Mouse (Mus musculus) intestine, postnatal 0 days (tissue): ENCODE data around the gene Iqck. TPM values are rescaled to one million over a fixed set of nuclear protein-coding genes. Genes with fewer than 3 reads are reported as not detected.

Experiments used
- ATAC-seq: fragments of 200-750 bp; cut with Nextera tagmentation; 2 replicates; pipeline ENCODE4 v1.8.0; 2017; ENCODE audit warnings: mild to moderate bottlenecking, moderate TSS enrichment, moderate library complexity
- H3K27ac ChIP-seq: fragments of 300-500 bp; sonication (generic); 2 replicates; pipeline ENCODE4 v1.5.1; 2014; ENCODE audit warnings: mild to moderate bottlenecking, low read depth, low read length, moderate library complexity
- H3K27me3 ChIP-seq: fragments of 300-500 bp; sonication (generic); replicated peaks from 2 replicates; pipeline ENCODE4 v1.6.1; 2014; ENCODE audit warnings: low read length, mixed read lengths; ENCODE audit not compliant: control insufficient read depth, insufficient read depth
- H3K36me3 ChIP-seq: fragments of 300-500 bp; sonication (generic); 2 replicates; pipeline ENCODE4 v1.6.1; 2014; ENCODE audit warnings: mild to moderate bottlenecking, moderate library complexity; ENCODE audit not compliant: control insufficient read depth, insufficient read depth
- H3K4me1 ChIP-seq: fragments of 300-500 bp; sonication (generic); replicated peaks from 2 replicates; pipeline ENCODE4 v1.6.1; 2014; ENCODE audit warnings: antibody characterized with exemption, low read length, mixed read lengths; ENCODE audit not compliant: control insufficient read depth, insufficient read depth
- H3K4me2 ChIP-seq: fragments of 300-500 bp; sonication (generic); replicated peaks from 2 replicates; pipeline ENCODE4 v1.6.1; 2014; ENCODE audit warnings: low read depth, mild to moderate bottlenecking, moderate library complexity
- H3K4me3 ChIP-seq: fragments of 300-500 bp; sonication (generic); 2 replicates; pipeline ENCODE4 v1.5.1; 2014; ENCODE audit warnings: low read depth, low read length
- H3K9ac ChIP-seq: fragments of 300-500 bp; sonication (generic); 2 replicates; pipeline ENCODE4 v1.6.1; 2014; ENCODE audit warnings: mild to moderate bottlenecking, low read depth, low read length
- H3K9me3 ChIP-seq: fragments of 300-500 bp; sonication (generic); 2 replicates; pipeline ENCODE4 v1.6.1; 2016; ENCODE audit warnings: mixed run types; ENCODE audit not compliant: control insufficient read depth
- CTCF ChIP-seq: sonication (generic); IDR thresholded peaks from 2 replicates; pipeline ENCODE4 v1.5.1; 2016; ENCODE audit warnings: low read depth, mild to moderate bottlenecking, control low read depth, antibody characterized with exemption, moderate library complexity
- WGBS: fragments of 180-500 bp; shearing (Covaris S2); extraction: QIAGEN DNeasy Blood & Tissue Kit; methylation state at CpG from one replicate; pipeline ENCODE4 v1.1.7; 2014; 5-methylcytosine and 5-hydroxymethylcytosine counted together
- polyA plus RNA-seq: library from polyadenylated mRNA; unstranded; fragments of >200 nt; fragmentation: Nextera tagmentation; extraction: Ambion mirVana; gene quantifications from 2 replicates; pipeline ENCODE4 v1.2.1, GENCODE M21; 2015

Iqck gene
- polyA plus RNA-seq, 1 experiment from 2014 or later: 0.83 TPM

GRCm38 (mm10) chr7:118926516-118927260, 71.1 kb downstream of the Iqck start:
- no peak for ATAC-seq

GRCm38 (mm10) chr7:118927279-118927678, 71.7 kb downstream of the Iqck start:
- Histone ChIP-seq H3K4me2 (no peak overlapping the region), H3K27me3 (no peaks in the 10 kb centered on the region), H3K9me3 (no peaks in the 10 kb centered on the region), H3K4me1 (peaks cover 6% of the 10 kb centered on the region; the same call in 1 of the 2 replicates), H3K27ac (no peak overlapping the region), H3K36me3 (no peaks in the 10 kb centered on the region), H3K4me3 (no peak overlapping the region), H3K9ac (no peak overlapping the region)
- TF ChIP-seq CTCF: no peak
- no peak for ATAC-seq
- 92% methylated on average over 2 of the region's 2 CpGs for WGBS

More at GRCm38 (mm10) chr7:118926516-118927260, 71.1 kb downstream of the Iqck start:
- no peak overlapping the region for H3K4me3 ChIP-seq
- H3K9me3 ChIP-seq: no peaks in the 10 kb centered on the region
- peaks cover 6% of the 10 kb centered on the region; the same call in 1 of the 2 replicates for H3K4me1 ChIP-seq
- H3K9ac ChIP-seq: no peak overlapping the region
- no peaks in the 10 kb centered on the region for H3K36me3 ChIP-seq
- no peaks in the 10 kb centered on the region for H3K27me3 ChIP-seq
- H3K27ac ChIP-seq: no peak overlapping the region
- 87% methylated on average over 6 of the region's 6 CpGs for WGBS
- no peak for TF ChIP-seq CTCF
- H3K4me2 ChIP-seq: no peak overlapping the region

DNA sequence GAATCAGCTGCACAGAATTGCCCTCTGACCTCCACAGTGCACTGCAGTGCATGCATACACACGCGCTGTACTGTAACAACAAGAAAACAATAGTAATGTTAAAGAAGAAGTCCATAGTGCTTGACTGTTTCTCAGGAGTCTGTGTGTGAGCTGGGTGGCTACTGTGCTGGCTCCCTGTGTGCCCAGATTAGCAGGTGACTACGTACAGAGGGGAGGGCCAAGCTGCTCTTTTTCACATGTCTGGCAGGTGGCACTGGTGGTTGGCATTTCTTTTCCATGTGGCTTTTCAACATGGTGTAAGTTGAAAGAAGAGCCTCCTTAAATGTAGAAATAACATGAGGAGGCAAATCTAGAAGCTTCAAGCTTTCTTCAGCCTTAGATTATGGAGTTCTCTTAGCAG, 72.8 kb downstream of the Iqck start:
- H3K4me1 ChIP-seq: peaks cover 6% of the 10 kb centered on the region; the same call in 1 of the 2 replicates
- no peak overlapping the region for H3K4me2 ChIP-seq
- H3K27me3 ChIP-seq: no peaks in the 10 kb centered on the region
- H3K9me3 ChIP-seq: no peaks in the 10 kb centered on the region
- TF ChIP-seq CTCF: no peak
- H3K9ac ChIP-seq: no peak overlapping the region
- H3K36me3 ChIP-seq: no peaks in the 10 kb centered on the region
- no peak for ATAC-seq
- WGBS: 91% methylated on average over 3 of the region's 3 CpGs
- no peak overlapping the region for H3K27ac ChIP-seq
- H3K4me3 ChIP-seq: no peak overlapping the region

DNA sequence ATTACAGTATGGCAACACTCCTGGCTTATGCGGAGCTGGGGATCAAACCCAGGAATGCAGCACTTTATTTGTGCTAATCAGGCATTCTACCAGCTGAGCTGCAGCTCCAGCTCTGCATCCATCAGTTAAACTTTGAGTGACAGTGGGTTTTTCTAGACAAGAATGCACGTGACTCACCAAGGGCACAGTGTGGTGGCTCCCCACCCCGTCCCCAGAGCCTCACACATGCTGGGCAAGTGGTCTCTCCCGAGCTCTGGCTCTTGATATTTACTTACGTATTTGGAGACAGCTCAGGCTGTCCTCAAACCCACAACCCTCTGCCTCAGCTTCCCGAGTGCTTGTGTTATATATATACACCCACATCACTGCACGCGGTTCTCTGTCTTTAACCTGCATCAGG, 73.4 kb downstream of the Iqck start:
- WGBS: 77% methylated on average over 8 of the region's 8 CpGs
- Histone ChIP-seq H3K4me3 (no peak overlapping the region), H3K36me3 (no peaks in the 10 kb centered on the region), H3K27ac (no peak overlapping the region), H3K9ac (no peak overlapping the region), H3K4me2 (no peak overlapping the region), H3K27me3 (no peaks in the 10 kb centered on the region), H3K4me1 (peaks cover 6% of the 10 kb centered on the region; the same call in 1 of the 2 replicates), H3K9me3 (no peaks in the 10 kb centered on the region)
- no peak for TF ChIP-seq CTCF
- ATAC-seq: no peak

GRCm38 (mm10) chr7:118929601-118930311, 74.2 kb downstream of the Iqck start:
- Histone ChIP-seq H3K9ac (no peak overlapping the region), H3K27ac (peak overlapping the region; percentile 46), H3K4me1 (peaks cover 6% of the 10 kb centered on the region; the same call in 1 of the 2 replicates), H3K4me3 (no peak overlapping the region), H3K4me2 (peak overlapping the region; percentile 17; the same call in 1 of the 2 replicates), H3K27me3 (no peaks in the 10 kb centered on the region), H3K36me3 (no peaks in the 10 kb centered on the region), H3K9me3 (no peaks in the 10 kb centered on the region)
- no peak for TF ChIP-seq CTCF
- ATAC-seq: peak; percentile 91
- 8% methylated on average over 16 of the region's 16 CpGs for WGBS
